Mouse (Mus musculus) erythroblast, embryonic 14.5 days (primary cell): Measurements from ENCODE around the gene Hand2.

ENCODE experiments used
- GATA1 ChIP-seq: IDR thresholded peaks from 2 replicates; pipeline ENCODE4 v1.6.1; 2012; ENCODE audit warnings: low read length, inconsistent platforms, mixed read lengths
- TAL1 ChIP-seq: IDR thresholded peaks from 3 replicates; pipeline ENCODE4 v1.6.1; 2012; ENCODE audit warnings: low read length, inconsistent platforms, mixed read lengths

DNA sequence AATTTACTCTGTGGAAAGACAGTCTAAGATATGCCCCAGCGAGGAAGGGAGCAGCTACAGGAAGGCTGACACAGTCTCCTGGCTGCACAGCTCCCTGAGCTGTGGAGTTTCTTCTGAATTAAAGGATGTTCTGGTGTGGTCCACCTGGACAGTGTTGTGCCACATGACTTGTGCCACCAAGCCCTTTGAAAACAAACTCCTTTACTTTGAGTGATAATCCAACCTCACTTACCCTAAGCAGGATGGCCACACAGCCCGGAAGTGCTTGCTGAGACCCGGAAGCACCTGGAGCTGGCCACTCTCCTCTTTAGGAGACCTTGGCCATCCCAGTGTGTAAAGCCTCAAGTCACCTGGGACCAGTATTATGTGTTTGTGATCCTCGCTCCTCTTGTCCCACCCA lies 27.5 kb downstream of the Hand2 start:
- TF ChIP-seq GATA1 (no peak), TAL1 (no peak)
